Mouse (Mus musculus) intestine, embryonic 14.5 days (tissue): ENCODE measurements around the gene Cd5. TPM values are rescaled to one million over a fixed set of nuclear protein-coding genes. Genes with fewer than 3 reads are reported as not detected.

Experiments
- ATAC-seq: fragments of 200-750 bp; cut with Nextera tagmentation; replicated peaks from 2 replicates; pipeline ENCODE4 v1.8.0; 2017; ENCODE audit warnings: low read depth, moderate number of reproducible peaks, moderate TSS enrichment, moderate library complexity; ENCODE audit not compliant: low FRiP score, low TSS enrichment
- DNase-seq: peaks from one replicate; pipeline ENCODE4 v3.0.0-alpha.2; 2018; ENCODE audit warnings: low spot score
- H3K27ac ChIP-seq: fragments of 300-500 bp; sonication (generic); 2 replicates; pipeline ENCODE4 v1.5.1; 2014; ENCODE audit warnings: low read depth, mild to moderate bottlenecking, control low read depth
- H3K27me3 ChIP-seq: fragments of 300-500 bp; sonication (generic); replicated peaks from 2 replicates; pipeline ENCODE4 v1.6.1; 2014; ENCODE audit warnings: low read length, control low read depth; ENCODE audit not compliant: control insufficient read depth, insufficient read depth
- H3K36me3 ChIP-seq: fragments of 300-500 bp; sonication (generic); 2 replicates; pipeline ENCODE4 v1.6.1; 2014; ENCODE audit warnings: low read length, control low read depth; ENCODE audit not compliant: control insufficient read depth, insufficient read depth
- H3K4me1 ChIP-seq: fragments of 300-500 bp; sonication (generic); replicated peaks from 2 replicates; pipeline ENCODE4 v1.6.1; 2014; ENCODE audit warnings: low read length, control low read depth, mixed read lengths; ENCODE audit not compliant: control insufficient read depth, insufficient read depth
- H3K4me2 ChIP-seq: fragments of 300-500 bp; sonication (generic); 2 replicates; pipeline ENCODE4 v1.6.1; 2014; ENCODE audit warnings: low read length
- H3K4me3 ChIP-seq: fragments of 300-500 bp; sonication (generic); 2 replicates; pipeline ENCODE4 v1.5.1; 2014; ENCODE audit warnings: low read depth, low read length, control low read depth, mixed read lengths
- H3K9ac ChIP-seq: fragments of 300-500 bp; sonication (generic); 2 replicates; pipeline ENCODE4 v1.6.1; 2014; ENCODE audit warnings: mild to moderate bottlenecking, low read length
- H3K9me3 ChIP-seq: fragments of 300-500 bp; sonication (generic); 2 replicates; pipeline ENCODE4 v1.6.1; 2016; ENCODE audit warnings: low read length, control low read depth; ENCODE audit not compliant: control insufficient read depth
- WGBS: fragments of 180-500 bp; shearing (Covaris S2); extraction: QIAGEN DNeasy Blood & Tissue Kit; methylation state at CpG from one replicate; pipeline ENCODE4 v1.1.7; 2014; 5-methylcytosine and 5-hydroxymethylcytosine counted together
- polyA plus RNA-seq: library from polyadenylated mRNA; unstranded; fragments of >200 nt; fragmentation: Nextera tagmentation; extraction: Ambion mirVana; gene quantifications from 2 replicates; pipeline ENCODE4 v1.2.1, GENCODE M21; 2014

Cd5 gene
- polyA plus RNA-seq, 1 experiment from 2014 or later = not detected

GRCm38 (mm10) chr19:10752106-10752505, 13.3 kb upstream of the Cd5 start:
- no peak overlapping the region for H3K4me3 ChIP-seq
- H3K4me2 ChIP-seq = no peak overlapping the region
- no peak for DNase-seq
- ATAC-seq = no peak
- no peaks in the 10 kb centered on the region for H3K4me1 ChIP-seq
- H3K36me3 ChIP-seq = no peaks in the 10 kb centered on the region
- no peaks in the 10 kb centered on the region for H3K9me3 ChIP-seq
- H3K27ac ChIP-seq = no peak overlapping the region
- 89% methylated on average over 6 of the region's 6 CpGs for WGBS
- H3K9ac ChIP-seq = no peak overlapping the region
- H3K27me3 ChIP-seq = no peaks in the 10 kb centered on the region

GRCm38 (mm10) chr19:10751607-10752006, 12.8 kb upstream of the Cd5 start:
- Histone ChIP-seq H3K4me1 (no peaks in the 10 kb centered on the region), H3K4me3 (no peak overlapping the region), H3K27ac (no peak overlapping the region), H3K9me3 (no peaks in the 10 kb centered on the region), H3K4me2 (no peak overlapping the region), H3K36me3 (no peaks in the 10 kb centered on the region), H3K27me3 (no peaks in the 10 kb centered on the region), H3K9ac (no peak overlapping the region)
- no peak for DNase-seq
- no peak for ATAC-seq
- 69% methylated on average over 1 of the region's 1 CpGs for WGBS

- no peaks in the 10 kb centered on the region for H3K27me3 ChIP-seq
- H3K36me3 ChIP-seq = no peaks in the 10 kb centered on the region
- 76% methylated on average over 6 of the region's 6 CpGs for WGBS
- no peaks in the 10 kb centered on the region for H3K4me1 ChIP-seq
- H3K4me2 ChIP-seq = no peak overlapping the region
- no peaks in the 10 kb centered on the region for H3K9me3 ChIP-seq
- DNase-seq = no peak
- H3K27ac ChIP-seq = no peak overlapping the region
- no peak for ATAC-seq
- H3K4me3 ChIP-seq = no peak overlapping the region
- no peak overlapping the region for H3K9ac ChIP-seq
Measured at GRCm38 (mm10) chr19:10750161-10750560, 11.4 kb upstream of the Cd5 start.

GRCm38 (mm10) chr19:10749295-10749694, 10.5 kb upstream of the Cd5 start:
- Histone ChIP-seq H3K4me3 (no peak overlapping the region), H3K36me3 (no peaks in the 10 kb centered on the region), H3K4me1 (no peaks in the 10 kb centered on the region), H3K9me3 (no peaks in the 10 kb centered on the region), H3K27ac (no peak overlapping the region), H3K27me3 (no peaks in the 10 kb centered on the region), H3K4me2 (no peak overlapping the region), H3K9ac (no peak overlapping the region)
- DNase-seq (no peak), ATAC-seq (no peak)
- WGBS = 88% methylated on average over 6 of the region's 6 CpGs

- WGBS = 65% methylated on average over 11 of the region's 11 CpGs
- Histone ChIP-seq H3K4me2 (no peak overlapping the region), H3K4me1 (no peaks in the 10 kb centered on the region), H3K9me3 (no peaks in the 10 kb centered on the region), H3K4me3 (no peak overlapping the region), H3K36me3 (no peaks in the 10 kb centered on the region), H3K9ac (no peak overlapping the region), H3K27me3 (no peaks in the 10 kb centered on the region), H3K27ac (no peak overlapping the region)
- ATAC-seq (no peak), DNase-seq (no peak)
Measured at GRCm38 (mm10) chr19:10748401-10749102, 9.8 kb upstream of the Cd5 start.

- H3K4me2 ChIP-seq = no peak overlapping the region
- 73% methylated on average over 6 of the region's 6 CpGs for WGBS
- no peak overlapping the region for H3K27ac ChIP-seq
- H3K9me3 ChIP-seq = no peaks in the 10 kb centered on the region
- no peaks in the 10 kb centered on the region for H3K27me3 ChIP-seq
- no peaks in the 10 kb centered on the region for H3K4me1 ChIP-seq
- no peak overlapping the region for H3K4me3 ChIP-seq
- no peak overlapping the region for H3K9ac ChIP-seq
- H3K36me3 ChIP-seq = no peaks in the 10 kb centered on the region
- DNase-seq (no peak), ATAC-seq (no peak)
Measured at GRCm38 (mm10) chr19:10747718-10748117, 8.9 kb upstream of the Cd5 start.

- H3K9me3 ChIP-seq = no peaks in the 10 kb centered on the region
- H3K27me3 ChIP-seq = no peaks in the 10 kb centered on the region
- no peak for DNase-seq
- H3K4me1 ChIP-seq = no peaks in the 10 kb centered on the region
- H3K4me3 ChIP-seq = no peak overlapping the region
- ATAC-seq = no peak
- no peak overlapping the region for H3K9ac ChIP-seq
- H3K4me2 ChIP-seq = no peak overlapping the region
- 72% methylated on average over 7 of the region's 7 CpGs for WGBS
- H3K27ac ChIP-seq = no peak overlapping the region
- H3K36me3 ChIP-seq = no peaks in the 10 kb centered on the region
Measured at GRCm38 (mm10) chr19:10747182-10747581, 8.4 kb upstream of the Cd5 start.

GRCm38 (mm10) chr19:10742565-10742964, 3.8 kb upstream of the Cd5 start:
- no peak for DNase-seq
- Histone ChIP-seq H3K36me3 (no peaks in the 10 kb centered on the region), H3K4me1 (no peaks in the 10 kb centered on the region), H3K27me3 (no peaks in the 10 kb centered on the region), H3K27ac (no peak overlapping the region), H3K9ac (no peak overlapping the region), H3K4me2 (no peak overlapping the region), H3K4me3 (no peak overlapping the region), H3K9me3 (no peaks in the 10 kb centered on the region)
- 63% methylated on average over 3 of the region's 3 CpGs for WGBS
- ATAC-seq = no peak

- Histone ChIP-seq H3K9me3 (no peaks in the 10 kb centered on the region), H3K27me3 (no peaks in the 10 kb centered on the region), H3K9ac (no peak overlapping the region), H3K4me3 (no peak overlapping the region), H3K36me3 (no peaks in the 10 kb centered on the region), H3K4me2 (no peak overlapping the region), H3K4me1 (no peaks in the 10 kb centered on the region), H3K27ac (no peak overlapping the region)
- DNase-seq = no peak
- no peak for ATAC-seq
- WGBS = 86% methylated on average over 6 of the region's 6 CpGs
Measured at GRCm38 (mm10) chr19:10742145-10742544, 3.3 kb upstream of the Cd5 start.
